In genomic region chr2:102527563-102527962, GRCm38 (mm10) we compare ENCODE assay signal across 26 mouse cellular contexts. TPM values are rescaled to one million over a fixed set of nuclear protein-coding genes. Genes with fewer than 3 reads are reported as not detected.
"Had no signal": no experiment of that assay in that cellular context is flagged by ENCODE, and none has a peak within 500 bp of the region (broad histone marks: within the 10 kb centered on the region; RNA-seq: fewer than 3 reads in every experiment).

No protein-coding gene starts in this region.

- H3K9me3 ChIP-seq: kidney, embryonic 15.5 days; limb, embryonic 12.5 days; limb, embryonic 15.5 days; midbrain, embryonic 12.5 days; neural tube, embryonic 12.5 days had no signal

- H3K4me3 ChIP-seq: kidney, embryonic 15.5 days; left cerebral cortex, adult 2 months; limb, embryonic 12.5 days; limb, embryonic 15.5 days; midbrain, embryonic 12.5 days; neural tube, embryonic 12.5 days had no signal

- H3K27me3 ChIP-seq: kidney, embryonic 15.5 days; limb, embryonic 15.5 days; midbrain, embryonic 12.5 days; neural tube, embryonic 12.5 days had no signal

- H3K4me1 ChIP-seq: kidney, embryonic 15.5 days; limb, embryonic 12.5 days; limb, embryonic 15.5 days; midbrain, embryonic 12.5 days; neural tube, embryonic 12.5 days had no signal

- H3K27ac ChIP-seq: kidney, embryonic 15.5 days; left cerebral cortex, adult 2 months; limb, embryonic 12.5 days; limb, embryonic 15.5 days; liver, embryonic 14.5 days; macrophage; midbrain, embryonic 12.5 days; neural tube, embryonic 12.5 days; stomach, postnatal 0 days had no signal

- ATAC-seq: liver, postnatal 0 days; lung, postnatal 0 days; midbrain, embryonic 16.5 days had no signal

- H3K9ac ChIP-seq: kidney, embryonic 15.5 days; limb, embryonic 12.5 days; limb, embryonic 15.5 days; liver, embryonic 14.5 days; liver, postnatal 0 days; lung, embryonic 14.5 days; midbrain, embryonic 12.5 days; neural tube, embryonic 12.5 days had no signal

- H3K36me3 ChIP-seq: kidney, embryonic 15.5 days; limb, embryonic 12.5 days; limb, embryonic 15.5 days; midbrain, embryonic 12.5 days; neural tube, embryonic 12.5 days had no signal

- DNase-seq: kidney, adult 8-10 months; kidney, postnatal 10 days; kidney, postnatal 36 days; layer of hippocampus, postnatal 36 days; left cerebral cortex, postnatal 4 days; liver, postnatal 0 days; lung, embryonic 14.5 days; right cerebral cortex, adult 18-20 months; right cerebral cortex, postnatal 14 days; right cerebral cortex, postnatal 4 days; thymus, adult 2 months; thymus, postnatal 14 days; thymus, postnatal 4 days had no signal

- H3K4me2 ChIP-seq: kidney, embryonic 15.5 days; limb, embryonic 12.5 days; limb, embryonic 15.5 days; liver, embryonic 11.5 days; lung, embryonic 14.5 days; midbrain, embryonic 12.5 days; neural tube, embryonic 12.5 days had no signal

RNA-seq across cellular contexts. Expression of gene Pamr1, which starts 22.2 kb away (rescaled TPM):
- total RNA-seq: megakaryocyte, adult 5-6 weeks had no signal
- polyA plus RNA-seq: macrophage had no signal
